Mouse (Mus musculus) ES-CJ7 (cell line): ENCODE measurements around the gene Asap3.

Experiments used
- DNase-seq: peaks from one replicate; pipeline ENCODE4 v3.0.0; 2011; ENCODE audit warnings: low read depth, low spot score

Gene Asap3

DNA sequence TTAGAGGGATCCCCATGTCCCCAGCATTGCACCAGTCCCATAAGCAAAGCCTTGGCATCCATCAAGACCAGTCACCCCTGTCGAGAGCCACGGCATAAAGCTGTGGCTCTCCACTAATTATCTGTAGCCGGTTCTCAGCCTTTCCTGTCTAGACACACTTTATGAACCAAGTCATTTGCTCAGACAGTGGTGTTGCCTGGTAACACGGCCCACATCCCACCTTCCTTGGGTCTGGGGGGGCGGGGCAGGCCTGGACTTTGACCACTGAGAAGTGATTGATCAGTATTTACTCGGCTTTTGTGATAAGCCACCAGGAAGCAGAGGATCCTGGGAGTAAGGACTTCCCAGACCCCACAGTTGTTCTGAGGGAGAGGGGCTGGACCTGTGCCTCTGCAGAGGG, 49.8 kb downstream of the Asap3 start:
- DNase-seq = no peak

DNA sequence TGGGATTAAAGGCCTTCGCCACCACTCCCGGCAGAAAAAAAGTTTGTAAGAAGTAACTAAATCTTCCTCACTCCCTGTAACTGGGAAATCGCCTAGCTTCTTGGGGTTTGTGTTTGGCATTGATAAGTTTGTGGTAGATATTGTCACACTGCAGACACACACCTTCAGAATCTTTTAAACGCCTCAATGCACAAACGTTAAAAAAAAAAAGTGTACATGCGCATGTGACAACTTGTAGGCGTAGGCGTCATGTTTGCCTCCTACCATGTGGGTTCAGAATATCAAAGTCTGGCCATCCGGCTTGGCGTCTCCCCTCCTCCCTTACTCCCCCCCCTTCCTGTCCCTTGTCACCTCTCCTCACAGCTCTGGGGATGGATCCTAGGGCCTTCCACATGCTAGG, 50.5 kb downstream of the Asap3 start:
- DNase-seq = no peak

DNA sequence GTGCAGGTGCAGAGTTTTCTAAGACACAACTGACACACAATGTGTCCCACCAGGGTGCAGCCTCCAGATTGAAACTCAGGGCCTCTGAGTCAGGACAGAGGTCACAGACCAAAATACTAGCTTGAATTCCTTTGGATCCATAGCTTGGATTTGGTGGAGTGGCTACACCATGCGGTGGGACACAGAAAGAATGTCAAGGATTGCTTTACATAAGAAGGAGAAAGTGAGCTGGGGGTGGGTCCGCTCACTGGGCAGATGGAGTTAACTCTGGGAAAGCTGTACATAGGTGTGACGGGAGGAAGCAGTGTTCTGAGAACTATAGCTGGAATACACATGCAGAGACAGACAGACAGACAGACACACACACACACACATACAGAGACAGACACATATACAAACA, 53.8 kb downstream of the Asap3 start:
- peak; percentile 82 for DNase-seq

DNA sequence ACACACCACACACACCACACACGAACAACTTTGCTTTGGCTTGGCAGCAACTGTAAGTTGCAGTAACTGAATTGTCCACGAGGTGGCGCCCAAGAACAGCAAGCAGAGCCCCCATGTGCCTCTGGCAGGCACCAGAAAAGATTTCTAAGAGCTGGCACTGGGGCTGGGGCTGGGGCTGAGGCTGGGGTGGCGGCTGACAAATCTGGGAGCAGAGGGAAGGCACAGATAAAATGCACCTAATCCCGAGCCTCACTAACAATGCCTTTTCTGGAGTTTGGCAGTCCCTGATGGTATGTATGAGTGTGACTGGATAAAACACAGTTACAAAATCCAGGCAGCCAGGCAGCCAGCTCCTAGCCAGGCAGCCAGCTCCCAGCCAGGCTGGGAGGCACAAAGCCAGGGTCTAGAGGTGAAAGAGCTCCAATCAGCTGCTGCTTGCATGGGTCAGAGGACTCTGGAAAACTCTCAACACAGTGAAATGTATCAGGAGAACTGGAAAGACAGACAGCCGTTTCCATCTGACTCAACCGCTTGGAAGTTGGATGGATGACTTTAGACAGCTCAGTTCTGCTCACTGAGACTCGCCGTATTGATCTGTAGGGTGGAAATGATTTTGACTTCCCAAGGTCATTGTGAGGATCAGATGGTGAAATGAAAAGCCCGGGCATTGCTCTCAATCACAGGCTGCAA, 54.5 kb downstream of the Asap3 start:
- DNase-seq = peak; percentile 75

DNA sequence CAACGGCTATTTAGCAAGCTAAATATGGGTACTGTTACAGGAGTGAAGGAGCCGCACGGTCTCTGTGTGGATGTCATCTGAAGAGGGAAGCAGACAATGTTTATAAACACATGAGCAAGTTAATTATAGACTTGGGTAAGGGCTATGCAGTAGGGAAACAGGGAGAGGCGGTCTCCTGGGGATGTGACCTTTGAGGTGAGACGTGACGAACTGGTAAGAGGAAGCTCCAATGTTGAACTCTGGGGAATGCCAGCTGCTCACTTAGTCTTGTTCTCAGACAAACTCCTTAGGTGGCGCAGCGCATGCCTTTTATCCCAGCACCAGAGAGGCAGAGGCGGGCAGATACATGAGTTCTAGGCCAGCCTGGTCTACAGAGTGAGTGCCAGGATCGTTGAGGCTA, 55.7 kb downstream of the Asap3 start:
- DNase-seq = no peak

DNA sequence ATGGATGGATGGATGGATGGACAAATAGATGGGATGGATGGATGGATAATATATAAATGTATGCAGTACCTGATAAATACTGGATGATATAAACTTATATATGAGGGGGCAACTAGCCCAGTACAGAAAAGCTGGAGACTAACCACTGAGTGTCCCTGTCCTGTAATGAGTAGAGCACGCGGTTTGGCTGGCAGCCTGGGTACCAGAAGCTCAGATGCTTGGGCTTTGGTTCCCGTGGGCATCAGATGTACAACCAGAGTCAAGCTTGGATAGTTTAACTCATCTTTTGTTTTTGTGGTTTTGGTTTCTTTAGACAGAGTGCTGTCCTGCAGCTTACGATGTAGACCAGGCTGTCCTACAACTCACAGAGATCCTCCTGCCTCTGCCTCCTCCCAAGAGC, 57.4 kb downstream of the Asap3 start:
- no peak for DNase-seq

DNA sequence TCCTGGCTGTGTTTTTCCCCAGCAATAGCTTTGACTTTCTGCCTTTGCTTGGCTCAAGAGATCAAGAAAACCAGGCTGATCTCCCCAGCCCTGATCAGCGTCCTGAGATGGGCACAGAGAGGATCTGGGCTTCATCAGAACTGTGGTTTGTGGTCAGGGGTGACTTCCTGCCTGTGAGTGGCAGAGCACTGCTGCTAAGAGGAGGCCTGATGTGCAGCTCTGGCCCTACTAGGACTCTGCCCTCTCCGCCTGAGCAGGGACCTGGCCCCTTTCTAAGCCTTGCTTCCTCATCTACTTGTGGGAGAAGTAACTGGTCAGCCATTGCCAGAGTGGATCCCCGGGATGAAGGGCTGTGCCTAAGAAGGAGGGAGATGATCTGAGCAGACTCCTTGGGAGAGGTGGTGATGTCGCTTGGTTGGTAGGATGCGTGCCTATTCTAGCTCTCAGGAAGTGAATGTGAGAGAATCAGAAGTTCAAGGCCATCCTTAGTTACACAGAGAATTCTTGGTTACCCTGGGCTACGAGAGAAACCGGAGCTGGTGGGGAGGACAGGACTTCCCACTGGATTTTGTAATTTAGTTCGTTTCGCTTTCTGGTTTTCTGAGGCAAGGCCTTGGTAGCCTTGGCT, 60.7 kb downstream of the Asap3 start:
- DNase-seq = no peak

DNA sequence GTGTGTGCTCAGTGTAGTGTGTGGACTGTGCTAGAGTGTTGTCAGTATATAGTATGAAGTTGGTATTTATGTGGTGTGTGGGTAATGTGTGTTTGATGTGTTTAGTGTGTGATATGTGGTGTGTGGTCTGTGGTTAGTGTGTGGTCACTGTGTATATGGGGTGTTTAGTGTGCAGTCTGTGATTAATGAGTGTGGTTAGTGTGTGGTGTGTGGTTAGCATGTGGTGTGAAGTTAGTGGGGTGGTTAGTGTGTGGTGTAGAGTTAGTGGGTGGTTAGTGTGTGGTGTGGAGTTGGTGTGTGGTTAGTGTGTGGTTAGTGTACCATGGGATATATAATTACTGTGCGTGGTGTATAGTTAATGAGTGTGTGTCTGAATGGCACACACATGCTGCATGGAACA, 62.7 kb downstream of the Asap3 start:
- DNase-seq = no peak

DNA sequence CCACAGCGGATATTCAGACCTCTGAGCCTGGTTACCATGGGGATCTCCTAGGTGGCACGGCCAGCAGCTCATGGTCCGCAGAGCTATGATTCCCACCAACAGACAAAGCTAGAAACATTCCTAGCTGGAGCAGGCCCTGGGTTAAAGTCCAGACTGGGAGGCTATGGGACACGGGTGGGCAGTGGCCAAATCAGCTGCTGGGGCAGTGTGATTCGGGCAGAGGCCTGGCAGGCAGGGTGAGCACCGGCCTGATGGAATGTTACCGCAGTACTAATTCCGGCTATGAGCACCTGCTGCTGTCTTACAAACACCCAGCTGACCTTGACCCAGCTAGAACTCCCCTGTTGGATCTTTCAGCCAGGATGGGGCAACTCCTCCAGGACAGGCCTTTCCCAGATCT, 64.5 kb downstream of the Asap3 start:
- DNase-seq = no peak

DNA sequence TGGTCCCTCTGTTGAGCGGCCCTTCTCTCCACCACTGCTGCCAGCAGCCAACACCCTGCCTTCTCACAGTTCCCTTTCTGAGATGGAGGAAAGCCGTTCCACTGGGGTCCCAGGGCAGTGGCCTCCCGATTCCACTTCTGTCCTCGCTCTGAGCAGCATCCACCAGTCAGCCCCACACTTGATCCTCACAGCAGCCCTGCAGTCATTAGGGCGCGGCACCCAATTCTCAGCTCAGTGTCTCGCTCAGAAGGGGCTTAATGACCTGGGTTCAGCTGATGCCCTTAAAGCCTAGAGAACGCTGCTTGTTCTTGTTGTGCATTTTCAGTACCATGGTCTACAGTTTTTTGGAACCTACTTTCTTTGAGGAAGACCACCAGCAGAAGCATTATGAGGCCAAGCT, 74.9 kb downstream of the Asap3 start:
- DNase-seq = no peak

DNA sequence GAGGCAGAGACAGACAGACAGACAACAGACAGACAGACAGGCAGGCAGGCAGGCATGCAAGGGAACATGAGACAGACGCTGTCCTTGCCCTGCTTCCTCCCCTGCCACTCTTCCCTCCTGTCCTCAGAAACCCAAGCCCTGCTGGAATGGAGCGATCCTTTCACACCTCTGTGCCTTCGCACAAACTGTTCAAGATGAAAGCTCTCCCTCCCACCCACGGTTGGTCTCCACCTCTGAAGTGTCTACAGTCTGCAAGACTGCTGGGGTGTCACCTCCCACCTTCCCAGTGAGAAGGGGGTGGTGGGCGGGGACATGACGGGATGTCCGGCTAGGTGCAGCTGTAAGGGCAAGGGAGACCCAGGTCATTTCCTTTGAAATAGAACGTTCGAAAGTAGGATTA, 75.4 kb downstream of the Asap3 start:
- DNase-seq = no peak

DNA sequence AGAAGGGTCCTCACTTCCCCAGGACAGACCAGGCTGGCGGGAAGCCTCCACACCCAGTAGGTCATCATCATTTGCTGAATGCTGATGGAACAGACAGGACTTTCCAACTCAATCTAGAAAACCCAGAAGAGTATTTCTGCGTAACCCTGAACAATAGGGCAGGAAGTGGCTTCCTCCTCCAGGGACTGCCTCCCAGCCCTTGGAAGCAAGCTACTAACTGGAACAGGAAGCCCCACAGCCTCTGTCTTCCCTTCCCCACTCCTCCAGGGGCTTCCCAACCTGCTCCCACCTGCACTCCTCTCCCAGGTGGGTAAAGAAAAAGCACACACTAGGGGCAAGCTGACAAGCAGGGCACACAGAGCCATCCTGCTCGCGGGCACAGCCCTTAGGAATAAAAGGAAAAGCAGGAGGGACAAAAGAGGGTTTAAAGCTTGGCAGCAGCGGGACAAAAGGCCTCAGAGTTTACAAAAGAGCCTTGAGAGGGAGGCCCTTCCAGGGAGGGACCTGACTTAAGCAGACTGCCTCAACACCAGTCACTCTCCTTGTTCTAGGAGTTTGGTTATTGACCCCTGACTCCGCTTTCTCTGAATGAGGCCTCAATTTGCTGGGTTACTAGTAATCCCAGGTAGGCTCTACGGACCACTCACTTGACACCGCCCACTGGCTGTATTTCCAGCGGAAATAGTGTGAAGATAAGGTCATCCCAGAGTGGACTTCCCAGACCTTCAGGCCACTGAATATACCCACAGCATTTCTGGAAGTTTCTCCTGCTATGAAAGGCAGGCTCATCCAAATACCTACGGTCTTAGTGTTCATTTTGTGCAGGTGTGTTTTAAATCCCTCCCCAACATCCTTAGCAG, 76.7 kb downstream of the Asap3 start:
- DNase-seq = no peak

DNA sequence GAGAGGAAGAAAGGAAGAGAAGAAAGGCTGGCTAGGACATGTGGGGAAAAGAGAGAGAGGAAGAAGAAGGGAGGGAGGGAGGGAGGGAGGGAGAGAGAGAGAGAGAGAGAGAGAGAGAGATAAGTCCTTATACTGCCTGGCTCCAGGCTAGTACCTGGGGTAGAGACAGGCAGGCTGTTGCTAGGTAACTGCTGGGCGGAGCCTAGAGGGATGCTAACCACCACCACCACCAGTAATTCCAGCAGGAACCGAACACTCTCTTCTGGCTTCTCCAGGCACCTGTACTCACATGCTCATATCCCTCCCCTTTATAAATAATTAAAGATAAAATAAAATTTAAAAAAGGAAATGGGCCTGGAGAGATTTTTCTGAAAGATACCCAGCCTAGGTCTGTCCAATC, 77.6 kb downstream of the Asap3 start:
- no peak for DNase-seq

DNA sequence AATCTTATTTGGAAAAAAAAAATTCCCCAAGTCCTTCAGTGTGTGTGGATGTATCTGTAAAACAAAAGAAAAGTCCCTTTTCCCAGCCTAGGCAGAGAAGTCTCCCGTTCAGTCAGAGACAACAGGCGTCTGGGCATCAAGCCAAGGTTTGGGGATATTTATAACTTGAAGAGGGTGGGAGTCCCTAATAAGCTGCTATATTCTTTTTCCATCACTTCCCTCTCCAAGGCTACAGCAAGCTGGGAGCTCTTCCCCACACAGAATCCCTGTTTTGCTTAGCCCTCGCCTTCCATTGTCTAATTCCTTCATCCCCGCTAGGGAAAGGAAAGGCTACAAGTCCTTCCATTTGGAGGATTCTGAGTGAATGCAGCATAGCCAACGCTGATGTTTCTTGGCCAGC, 78.3 kb downstream of the Asap3 start, which contains the start of gene Zfp46:
Gene Zfp46, plus strand, starts transcription at position 229 of the 400 bp plus-strand sequence.
- no peak for DNase-seq

DNA sequence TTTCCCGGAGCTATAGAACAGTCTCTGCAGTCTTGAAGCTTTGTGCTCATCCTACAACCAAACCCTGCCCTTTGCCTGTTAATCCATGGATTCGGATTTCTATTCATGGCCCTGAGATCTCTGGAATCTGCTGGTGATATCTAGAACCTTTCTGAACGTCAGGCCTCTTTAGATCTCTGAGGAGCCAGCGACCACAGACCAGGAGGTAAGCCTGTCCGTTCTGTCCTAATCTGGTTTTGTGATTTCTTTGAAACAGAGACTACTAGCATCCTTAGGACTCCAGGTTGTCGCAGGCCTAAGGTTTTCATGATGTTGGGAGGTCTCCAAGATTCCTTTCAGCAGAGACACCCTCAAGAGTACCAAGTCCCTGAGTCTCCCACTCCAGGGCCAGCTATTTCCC, 78.7 kb downstream of the Asap3 start:
- no peak for DNase-seq

DNA sequence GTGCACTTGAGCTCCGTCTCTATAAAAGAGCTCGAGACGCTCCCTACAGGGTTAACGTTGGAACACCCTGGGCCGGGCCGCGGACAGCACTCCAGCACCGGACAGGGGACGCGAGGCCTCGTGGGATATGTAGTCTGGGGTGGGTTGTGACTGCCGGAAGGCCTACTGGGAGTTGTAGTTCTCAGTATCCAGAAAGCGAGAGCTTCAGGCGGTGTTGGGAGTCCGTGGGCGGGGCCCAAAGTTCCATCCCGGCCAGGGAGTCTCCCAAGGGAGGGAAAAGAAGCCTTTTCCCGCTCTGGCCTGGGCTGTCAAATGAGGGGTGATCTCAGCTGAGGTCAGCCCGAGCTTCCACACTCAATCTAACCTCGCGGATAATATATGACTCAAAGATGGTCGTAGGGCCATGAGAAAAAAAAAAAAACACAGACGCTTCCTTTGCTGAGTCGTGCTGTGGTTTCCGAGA, 79.2 kb downstream of the Asap3 start:
- DNase-seq = peak; percentile 95

DNA sequence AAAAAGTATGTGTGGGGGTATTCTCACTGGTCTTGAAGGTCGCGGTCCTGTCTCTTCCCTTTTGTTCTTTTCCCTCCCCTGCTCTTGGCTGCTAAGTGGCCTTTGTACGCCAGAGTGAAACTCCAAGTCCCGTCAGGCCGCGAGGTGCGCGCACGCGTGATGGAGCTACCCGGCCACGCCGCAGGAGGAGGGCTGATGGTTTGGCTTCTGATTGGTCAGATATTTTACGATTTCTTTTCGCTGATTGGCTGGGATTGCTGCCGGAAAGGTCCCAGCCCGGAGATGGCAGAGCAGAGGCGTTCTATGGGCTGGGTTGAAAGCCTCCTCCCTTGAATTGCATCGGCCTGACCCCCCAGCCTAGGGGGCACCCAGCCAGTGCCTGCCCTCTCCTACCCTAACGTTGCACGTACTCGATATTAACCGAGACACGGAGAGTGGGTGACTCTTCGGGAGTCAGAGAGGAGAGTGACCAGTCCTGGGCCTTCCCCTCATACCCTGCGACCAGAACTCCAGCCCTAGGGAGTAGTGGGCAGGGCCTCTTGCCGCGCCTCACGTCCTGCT, 79.7 kb downstream of the Asap3 start:
- DNase-seq = peak; percentile 96

DNA sequence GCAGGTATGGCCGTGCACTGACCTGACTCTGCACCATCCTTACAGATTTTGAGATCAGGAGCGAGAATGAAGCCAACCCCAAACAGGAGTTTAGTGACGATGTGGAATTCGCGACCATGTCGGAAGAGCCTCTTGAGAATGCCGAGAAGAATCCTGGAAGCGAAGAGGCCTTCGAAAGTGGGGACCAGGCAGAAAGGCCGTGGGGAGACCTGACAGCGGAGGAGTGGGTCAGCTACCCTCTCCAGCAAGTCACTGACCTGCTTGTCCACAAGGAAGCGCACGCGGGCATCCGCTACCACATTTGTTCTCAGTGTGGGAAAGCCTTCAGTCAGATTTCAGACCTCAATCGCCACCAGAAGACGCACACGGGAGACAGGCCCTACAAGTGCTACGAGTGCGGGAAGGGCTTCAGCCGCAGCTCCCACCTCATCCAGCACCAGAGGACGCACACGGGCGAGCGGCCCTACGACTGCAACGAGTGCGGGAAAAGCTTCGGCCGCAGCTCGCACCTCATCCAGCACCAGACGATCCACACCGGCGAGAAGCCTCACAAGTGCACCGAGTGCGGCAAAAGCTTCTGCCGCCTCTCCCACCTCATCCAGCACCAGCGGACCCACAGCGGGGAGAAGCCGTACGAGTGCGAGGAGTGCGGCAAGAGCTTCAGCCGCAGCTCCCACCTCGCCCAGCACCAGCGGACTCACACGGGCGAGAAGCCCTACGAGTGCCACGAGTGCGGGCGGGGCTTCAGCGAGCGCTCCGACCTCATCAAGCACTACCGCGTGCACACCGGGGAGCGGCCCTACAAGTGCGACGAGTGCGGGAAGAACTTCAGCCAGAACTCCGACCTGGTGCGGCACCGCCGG, 84.0 kb downstream of the Asap3 start:
- DNase-seq = peak; percentile 53

DNA sequence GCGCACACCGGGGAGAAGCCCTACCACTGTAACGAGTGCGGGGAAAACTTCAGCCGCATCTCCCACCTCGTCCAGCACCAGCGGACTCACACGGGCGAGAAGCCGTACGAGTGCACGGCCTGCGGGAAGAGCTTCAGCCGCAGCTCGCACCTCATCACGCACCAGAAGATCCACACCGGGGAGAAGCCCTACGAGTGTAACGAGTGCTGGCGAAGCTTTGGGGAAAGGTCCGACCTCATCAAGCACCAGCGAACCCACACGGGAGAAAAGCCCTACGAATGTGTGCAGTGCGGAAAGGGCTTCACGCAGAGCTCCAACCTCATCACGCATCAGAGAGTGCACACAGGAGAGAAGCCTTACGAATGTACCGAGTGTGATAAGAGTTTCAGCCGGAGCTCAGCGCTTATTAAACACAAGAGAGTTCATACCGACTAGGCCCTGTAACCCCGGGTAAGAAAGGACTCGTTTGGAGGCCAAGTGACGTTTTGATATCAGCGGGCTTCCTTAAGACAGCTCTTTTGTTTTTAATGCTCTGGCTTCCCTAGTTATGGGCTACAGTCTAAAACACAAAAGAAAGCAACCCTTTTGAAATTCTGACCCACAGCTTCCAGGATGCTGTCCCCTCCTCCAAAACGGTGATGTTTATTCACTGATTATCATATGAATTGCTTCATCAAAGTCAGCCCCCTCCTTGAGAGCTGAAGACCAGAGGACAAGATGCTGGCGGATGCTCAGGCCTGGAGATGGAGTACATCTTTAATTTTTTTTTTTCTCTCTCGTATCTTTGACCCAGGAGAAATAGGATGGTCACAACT, 84.8 kb downstream of the Asap3 start:
- peak; percentile 77 for DNase-seq

DNA sequence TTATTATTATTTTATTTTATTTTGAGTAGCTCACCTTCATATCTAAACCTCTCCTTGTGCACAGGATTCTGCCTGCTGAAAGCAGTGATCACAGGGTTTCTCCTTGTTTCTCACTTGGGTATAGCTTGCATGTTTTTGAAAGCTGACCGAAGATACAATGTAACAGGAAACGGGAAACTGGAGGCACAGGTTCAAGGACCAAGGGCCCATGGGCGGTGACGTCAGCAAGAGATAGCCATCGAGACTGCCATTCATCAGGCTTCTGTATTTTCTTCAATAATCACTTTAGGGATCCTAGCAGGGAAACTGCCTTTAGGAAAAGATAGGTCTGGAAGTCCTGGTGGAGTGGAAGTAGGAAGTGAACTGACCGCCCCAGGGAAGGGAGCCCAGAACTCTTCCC, 85.5 kb downstream of the Asap3 start:
- no peak for DNase-seq
